Mouse (Mus musculus) adrenal gland, adult 8-10 months (tissue): ENCODE measurements around the gene Snap47. TPM values are rescaled to one million over a fixed set of nuclear protein-coding genes. Genes with fewer than 3 reads are reported as not detected.
"Not testable (repeated sequence)": the region's sequence is repeated elsewhere in the genome, so short reads cannot be mapped to it uniquely, and the experiment has no call there.

ENCODE experiments used
- DNase-seq: peaks from one replicate; pipeline ENCODE4 v3.0.0; 2022
- total RNA-seq, 4 experiments: library from RNA; stranded (reverse); gene quantifications; 2 replicates each; pipeline ENCODE4 v1.2.4; 2022

Snap47 gene
- total RNA-seq, 4 experiments from 2014 or later: 106 to 112 (median 108) TPM

DNA sequence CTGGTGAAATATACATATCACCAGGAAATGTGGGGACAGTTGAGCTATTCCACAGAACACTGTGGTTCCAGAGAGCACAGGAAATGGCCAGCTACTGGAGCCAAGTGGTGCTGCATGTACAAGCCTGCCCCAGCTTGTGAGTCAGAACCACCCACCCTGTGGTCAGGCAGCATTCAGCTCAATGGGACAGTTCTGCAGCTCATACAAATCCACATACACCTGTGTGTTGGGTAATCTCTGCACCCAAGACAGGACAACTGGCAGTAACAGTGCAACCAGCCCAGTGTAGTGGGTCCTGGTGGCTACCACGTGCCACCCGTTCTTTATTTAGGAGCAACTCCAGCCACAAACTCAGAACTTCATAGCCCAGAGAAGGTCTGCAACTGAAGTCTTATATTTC is 29.0 kb downstream of the Snap47 start:
- no peak for DNase-seq

DNA sequence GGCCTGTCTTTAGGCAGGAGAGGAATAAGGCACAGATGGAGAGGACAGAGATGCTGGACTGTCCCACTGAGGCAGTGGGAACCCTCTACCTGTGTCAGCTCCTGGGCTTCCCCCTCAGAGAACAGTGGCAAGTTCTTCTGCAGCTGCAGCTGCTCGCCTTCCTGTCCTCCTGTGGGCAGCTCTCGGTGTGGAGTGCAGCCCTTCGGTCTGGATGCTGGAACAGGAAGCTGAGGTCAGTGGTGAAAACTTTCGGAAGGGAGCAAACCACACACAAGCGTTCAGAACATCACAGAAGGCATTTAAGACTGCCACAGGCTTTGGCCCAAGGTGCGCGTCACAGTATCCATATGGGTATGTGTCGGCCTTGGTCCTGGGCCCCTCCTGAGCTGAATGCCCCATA is 29.6 kb downstream of the Snap47 start:
- no peak for DNase-seq

DNA sequence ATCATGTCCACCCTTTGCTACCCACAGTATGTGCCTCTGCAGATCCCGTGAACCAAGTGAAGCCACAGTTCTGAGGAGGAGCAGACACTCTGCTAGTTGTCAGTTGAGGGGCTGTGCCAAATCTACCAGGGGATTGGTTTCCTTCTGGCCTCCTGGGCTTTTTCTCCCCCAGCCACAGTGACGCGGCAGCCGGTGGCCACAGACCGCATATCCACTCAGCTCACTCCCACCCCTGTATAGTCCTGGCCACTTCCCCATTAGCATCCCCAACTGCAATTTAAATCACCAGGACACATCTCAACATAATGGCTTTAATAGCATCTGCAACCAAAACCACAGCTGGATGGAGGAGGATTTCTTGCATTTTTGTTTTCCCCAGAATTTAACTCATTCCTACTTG is 32.3 kb downstream of the Snap47 start:
- no peak for DNase-seq

DNA sequence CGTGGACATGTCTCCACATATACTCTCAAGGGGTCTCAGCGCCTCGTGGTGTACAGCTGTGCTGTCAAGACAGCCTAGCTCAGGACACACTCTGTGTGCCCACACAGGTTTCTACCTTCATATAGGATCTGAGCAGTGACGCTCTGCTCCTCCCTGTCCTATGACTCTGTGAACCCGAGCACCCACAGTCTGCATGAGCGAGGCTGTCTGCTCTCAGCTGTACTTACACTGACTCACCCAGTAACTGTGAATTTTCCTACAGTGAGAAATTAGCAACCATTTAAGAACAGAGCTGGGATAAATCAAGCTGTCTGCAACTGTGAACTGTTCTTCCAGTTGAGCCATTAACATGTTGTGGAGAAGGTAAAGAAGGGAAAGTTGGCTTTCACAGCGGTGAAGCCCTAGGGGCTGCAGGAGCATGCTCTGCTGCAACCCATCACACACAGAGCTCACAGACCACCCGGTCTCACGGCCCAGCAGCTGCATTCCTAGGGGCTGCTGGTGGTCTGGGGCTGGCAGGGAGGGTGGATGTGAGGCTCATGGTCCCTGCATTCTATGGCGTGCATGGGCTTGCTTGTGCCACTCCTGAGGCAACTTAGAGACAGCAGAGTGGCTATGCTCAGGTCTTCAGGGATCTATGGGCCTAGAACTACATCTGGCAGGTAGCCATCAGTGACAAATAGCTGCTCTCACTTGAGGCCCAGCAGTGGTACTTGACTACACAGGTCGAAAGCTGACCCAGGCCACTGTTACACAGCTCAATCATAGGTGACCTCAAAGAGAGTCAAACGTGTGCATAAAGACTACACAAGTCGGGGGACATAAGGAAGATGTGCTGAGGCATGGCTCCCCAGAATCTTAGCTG is 37.8 kb downstream of the Snap47 start:
- no peak for DNase-seq

DNA sequence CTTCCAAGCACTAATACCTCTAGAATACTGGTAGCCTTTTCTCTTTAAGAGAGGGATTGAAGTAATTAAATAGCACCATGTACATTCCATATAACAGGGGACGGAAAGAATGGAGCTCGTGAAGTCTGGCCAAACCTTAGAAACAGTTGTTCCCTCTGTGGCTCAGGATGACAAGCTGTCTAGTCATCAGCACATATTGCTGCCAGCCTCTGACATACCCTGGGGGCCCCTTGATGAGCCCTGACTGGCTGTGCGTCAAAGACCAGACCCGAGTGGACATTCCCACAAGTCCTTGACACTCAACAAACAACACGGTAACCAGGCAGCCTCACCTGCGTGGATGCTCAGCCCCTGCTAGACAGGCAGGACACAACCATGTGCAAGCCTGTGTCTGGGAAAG is 38.9 kb downstream of the Snap47 start:
- no peak for DNase-seq

DNA sequence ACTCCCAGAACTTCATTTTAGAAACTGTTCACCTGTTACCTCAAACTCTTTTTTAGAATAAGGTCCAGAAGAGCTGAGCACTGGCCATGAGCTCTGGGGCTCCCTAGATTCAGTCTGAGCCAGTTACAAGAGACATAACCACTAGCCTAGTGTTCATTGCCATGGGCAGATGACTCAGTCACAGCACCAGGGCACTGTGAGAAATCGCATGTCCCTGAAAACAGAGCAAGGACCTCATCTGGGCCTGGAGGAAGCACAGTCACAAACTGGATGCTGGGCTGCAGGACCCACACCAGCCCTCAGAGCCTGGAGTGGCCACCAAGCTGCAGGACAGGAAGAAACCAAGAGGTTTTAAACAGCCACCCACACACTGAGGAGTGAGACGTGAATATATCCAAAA is 40.1 kb downstream of the Snap47 start:
- peak; percentile 78 for DNase-seq

DNA sequence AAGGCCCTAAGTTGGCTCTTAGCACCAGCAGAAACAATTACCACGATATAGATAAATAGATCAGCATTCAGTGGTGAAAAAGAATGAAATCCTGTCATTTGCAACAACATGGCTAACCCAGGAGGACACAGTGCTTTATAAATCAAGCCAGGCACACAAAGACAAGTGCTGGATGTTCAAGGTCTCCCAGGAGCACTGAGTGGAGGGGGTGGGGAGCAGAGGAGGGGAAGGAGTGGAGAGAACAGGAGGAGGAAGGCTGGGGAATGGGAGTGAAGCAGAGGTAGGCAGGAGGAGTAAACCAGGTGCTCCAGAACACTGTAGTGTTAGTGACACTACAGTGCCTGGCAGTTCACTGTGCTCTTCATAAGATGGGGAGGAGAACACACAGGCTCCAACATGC is 45.2 kb downstream of the Snap47 start:
- no peak for DNase-seq

DNA sequence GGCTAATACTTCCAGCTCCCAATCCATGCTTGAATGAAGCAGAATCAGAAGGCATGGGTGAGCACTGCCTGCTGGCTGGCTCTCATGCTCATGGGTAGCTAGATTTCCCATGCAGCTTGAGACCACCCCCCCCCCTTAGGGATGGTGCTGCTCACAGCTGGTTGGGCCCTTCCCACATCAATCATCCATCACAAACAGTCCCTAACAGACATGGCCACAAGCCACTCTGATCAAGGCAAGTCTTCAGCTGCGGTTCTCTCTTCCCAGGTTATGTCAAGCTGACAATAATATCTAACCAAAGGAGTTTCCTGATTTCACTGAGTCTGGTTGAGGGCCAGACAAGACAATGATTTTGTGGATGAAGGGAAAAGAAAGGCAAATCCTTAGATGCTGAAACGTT is 50.1 kb downstream of the Snap47 start:
- no peak for DNase-seq

DNA sequence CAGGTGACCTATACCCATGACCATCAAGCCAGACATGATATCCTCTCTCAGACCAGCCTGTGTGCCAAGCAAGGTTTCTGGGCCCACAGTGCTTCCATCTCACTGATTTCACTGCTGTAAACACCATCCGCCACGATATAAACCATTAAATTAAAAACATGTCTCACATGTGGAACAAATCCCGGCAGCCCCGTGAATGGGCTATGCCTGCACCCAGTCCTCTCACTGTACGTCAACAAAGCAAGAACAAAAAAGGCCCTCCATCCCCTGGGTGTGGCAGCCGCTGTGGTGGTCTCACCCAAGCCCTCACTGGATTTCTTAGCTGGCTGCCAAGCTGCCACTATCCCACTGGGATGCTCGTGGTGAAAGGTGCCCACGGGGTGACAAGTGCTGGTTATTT is 51.2 kb downstream of the Snap47 start:
- no peak for DNase-seq

DNA sequence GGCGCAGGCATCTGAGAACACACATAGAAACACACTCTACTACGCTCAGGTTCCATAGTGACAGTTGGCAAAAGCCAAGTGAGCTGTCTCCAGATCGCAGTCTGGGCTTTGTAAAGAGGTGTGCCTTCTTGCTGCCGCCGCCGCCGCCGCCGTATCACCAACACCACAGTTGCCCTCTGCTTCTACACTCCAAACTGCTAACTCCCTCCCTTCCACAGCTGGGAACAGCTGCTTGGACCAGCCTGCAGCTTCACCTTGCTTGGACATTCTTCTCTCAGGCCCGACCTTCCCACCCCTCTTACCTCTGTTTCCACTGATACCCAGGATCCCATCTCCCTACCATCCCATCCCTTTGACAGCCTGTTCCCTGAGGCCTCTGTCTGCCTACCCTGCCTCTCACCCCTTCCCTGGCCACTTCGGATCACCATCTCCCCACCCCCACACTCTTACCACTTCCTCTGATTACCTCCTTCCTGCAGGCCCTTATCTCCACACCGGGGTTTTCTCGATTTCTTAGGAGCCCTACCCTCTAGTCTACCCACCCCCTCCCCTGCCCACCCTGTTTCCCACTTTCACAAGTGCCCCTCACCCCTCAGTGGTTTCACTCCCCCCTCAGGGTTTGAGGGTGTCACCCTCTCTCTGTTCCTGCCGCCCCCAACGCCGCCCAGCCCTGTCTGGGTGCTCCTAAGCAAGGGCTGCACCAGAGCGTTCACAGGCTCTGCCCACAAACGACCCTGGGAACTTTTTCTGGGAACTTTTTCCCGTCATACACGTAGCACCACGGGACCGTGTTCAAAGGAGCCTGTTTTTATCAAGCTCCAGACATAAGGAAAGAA is 53.2 kb downstream of the Snap47 start:
- no peak for DNase-seq

DNA sequence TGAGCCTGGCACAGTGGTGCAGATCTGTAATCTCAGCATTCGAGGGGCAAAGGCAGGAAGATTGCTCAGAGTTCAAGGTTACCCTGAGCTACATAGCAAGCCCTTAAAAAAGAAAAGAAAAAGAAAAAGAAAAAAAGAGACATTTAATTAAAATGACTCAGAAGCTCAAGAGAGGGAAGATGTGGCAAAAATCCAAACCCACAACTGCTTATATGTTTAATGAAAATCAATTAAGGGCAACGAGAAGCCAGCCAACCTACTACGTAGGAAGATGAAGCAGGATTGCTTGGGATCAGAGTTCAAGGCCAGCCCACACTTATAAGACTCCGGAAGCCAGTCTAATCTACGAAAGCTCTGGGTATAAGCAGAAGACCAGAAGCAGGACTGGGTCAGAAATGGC is 56.5 kb downstream of the Snap47 start:
- no peak for DNase-seq

DNA sequence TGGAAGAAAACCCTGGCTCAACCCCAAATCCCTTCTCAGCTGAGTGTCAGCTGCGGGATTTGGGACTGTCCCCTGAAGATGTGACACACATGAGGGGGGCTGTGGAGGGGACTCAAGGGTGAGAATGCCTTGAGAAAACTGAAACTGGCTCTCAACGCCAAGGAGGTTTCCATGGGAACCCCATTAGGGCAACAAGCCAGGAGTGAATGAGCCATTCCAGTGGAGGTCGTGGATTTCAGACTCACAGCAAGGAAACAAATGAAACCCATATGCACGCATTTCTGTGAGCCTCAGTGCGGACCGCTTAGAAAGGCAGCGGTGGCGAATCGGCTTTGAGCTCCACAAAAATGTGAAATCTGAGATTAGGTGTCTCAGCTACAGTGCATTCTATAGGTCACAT is 57.4 kb downstream of the Snap47 start:
- DNase-seq: peak; percentile 88

DNA sequence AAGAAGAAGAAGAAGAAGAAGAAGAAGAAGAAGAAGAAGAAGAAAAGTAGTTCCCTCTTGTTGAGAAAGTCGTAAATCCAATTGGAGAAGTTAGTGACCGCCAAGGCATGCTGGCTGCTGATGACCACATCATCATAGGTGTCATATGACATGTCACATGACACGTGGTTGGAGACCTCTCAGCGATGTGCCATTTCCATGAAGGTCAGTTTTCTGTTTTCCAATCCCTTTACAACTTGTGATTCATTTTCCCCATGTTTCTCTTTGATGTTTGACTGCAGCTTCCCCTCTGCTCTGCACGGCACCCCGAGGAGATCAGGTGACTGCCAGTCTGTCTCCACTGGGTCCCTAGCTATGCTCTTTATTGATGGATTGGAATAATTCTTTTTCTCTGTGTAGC is 58.7 kb downstream of the Snap47 start:
- peak; percentile 64 for DNase-seq

DNA sequence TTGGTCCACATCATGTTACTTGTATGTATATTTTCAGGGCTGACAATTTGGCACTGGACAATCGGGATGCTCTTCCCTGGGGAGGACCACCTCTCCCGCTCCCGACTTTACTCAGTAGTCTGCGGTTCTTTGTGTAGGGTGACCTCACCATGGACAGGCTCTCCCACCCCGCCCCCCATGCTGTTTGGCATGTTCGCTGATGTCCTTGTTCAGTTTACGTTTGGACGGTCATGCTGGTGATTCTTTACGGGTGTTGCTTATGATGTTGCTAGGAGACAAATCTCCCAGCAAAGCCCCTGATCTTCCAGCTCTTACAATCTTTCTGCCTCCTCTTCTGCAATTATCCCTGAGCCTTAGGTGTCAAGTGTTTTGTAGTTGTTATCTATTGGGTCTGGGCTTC is 60.5 kb downstream of the Snap47 start:
- no peak for DNase-seq

DNA sequence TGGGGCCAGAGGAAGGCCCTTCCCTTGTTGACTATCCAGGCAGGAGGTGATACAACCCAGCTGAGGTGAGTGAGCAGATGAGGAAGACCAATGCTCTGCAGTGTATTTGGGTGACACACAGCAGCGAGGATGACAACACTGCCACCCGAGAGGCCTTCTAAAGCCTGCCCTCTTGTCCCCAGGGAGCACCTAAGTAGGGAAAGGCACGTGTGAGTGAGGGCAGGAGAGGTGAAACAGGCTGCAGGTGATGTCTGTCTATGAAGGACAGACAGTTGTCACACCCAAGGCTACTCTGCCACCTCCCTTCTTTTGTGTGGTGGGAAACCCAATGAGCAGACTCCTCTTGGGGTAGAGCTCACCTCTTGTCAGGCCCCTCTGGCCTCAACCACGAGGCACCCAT is 61.4 kb downstream of the Snap47 start:
- no peak for DNase-seq

DNA sequence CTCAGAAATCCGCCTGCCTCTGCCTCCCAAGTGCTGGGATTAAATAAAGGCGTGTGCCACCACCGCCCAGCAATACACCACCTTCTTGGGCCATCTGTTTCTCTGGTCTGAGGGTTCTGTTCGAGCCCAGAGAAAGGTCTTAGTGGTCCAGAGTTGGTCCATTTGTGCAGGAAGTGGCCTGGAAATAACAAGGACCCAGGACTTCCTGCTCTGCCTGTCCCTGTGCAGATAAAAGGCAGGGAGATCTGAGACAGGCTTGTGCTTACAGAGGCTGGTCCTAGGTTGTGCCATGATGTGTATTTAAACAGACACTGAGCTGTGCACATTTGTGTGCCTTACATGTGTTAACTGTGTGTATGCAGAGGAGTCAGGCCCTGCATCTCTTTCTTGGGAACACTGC is 62.2 kb downstream of the Snap47 start:
- no peak for DNase-seq

DNA sequence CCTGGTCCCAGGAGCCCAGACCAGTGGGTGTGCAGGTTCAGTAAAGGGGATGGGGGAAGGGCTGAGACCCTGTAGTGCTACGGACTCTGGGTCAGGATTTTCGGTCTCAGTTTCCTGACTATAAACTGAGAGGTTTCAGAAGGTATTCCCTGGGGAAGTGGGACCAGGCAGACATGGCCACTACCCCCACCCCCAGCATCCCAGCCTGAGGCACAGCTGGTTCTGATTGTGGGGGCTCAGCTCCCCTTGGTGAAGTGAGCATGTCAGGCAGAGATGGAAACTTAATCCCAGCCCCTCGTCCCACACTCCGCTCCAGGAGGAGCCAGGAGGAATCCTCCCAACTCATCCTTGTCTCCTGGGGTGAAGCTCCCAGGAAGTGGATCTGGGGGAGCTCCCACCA is 63.5 kb downstream of the Snap47 start:
- DNase-seq: no peak

DNA sequence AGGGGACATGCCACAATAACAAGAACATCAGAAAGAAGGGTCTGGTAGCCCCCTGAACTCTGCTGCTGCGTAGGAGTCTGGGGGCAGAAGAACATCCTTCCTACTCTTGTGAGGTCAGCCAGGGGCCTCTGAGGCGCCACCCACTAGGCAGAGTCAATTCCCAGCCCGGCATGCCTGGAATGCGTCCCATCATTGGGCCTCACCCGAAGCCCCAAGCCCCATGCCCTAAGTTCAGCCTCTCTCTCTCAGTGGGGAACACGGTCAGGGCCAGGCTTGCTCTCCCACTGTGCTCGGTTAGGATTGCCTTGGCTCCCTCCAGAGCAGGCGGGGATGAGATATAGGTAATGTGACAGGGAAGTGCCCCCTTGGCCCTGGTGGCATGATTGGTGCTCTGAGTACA is 65.9 kb downstream of the Snap47 start:
- DNase-seq: no peak

DNA sequence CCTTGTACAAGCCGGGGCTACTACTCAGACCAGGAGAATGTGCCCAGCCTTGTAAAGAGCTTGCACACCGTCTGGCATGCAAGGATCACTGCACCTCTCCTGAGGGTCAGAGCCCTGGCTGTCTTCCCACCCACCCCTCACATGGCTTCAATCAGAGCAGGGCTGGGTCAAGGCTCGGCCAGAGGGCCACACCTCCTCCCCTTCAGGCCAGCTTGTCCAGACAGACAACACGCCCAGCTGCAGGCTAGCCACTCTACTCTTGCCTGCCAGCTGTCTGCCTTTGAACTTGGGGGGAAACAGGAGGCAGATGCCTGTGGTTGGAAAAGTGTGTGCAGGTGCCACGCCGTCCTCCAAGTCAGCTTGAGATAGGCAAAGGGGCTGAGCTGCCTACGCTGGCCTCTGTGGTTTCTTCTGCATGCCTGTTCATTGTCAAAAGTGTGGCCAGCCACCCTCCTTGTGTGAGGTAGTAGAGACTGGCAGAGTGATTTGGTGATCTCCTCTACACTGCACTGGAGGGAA is 66.5 kb downstream of the Snap47 start:
- peak; percentile 58 for DNase-seq

DNA sequence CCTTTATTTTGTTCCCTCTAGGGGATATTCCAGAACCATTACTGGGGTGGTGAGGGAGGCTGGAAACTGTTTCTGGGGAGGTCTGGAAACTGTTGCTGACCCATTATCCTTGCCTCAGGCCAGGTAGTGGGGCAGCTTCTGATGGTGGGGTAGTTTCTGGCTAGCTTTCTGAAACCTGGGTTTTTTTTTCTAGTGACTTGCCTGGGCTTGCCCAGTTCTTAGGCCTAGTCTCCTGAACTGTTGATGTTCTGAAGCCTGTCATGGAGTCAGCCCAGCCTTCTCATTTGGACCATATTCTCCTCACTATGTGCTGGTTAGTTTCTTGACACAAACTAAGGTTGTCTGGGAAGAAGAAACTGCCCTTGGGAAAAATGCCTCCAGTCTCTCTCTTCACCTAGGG is 71.4 kb downstream of the Snap47 start:
- no peak for DNase-seq

DNA sequence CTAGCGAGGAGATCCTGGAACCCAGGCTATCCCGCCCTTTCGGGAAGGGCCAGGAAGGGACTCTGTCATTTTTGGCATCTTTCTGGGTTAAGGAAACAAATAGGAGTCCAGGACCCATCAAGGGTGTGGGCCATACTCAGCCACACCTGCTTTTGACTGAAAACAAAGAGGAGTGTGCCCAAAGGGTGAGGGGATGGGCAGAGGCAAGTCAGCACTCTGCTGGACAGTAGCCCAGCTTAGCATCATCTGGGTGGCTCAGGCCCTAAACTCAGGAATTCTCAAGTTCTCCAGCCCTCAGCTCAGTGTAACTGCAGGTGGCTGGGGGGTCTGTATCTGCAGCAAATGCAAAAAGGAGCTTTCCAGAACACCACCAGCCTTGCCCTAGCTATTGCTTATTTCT is 73.0 kb downstream of the Snap47 start:
- DNase-seq: no peak

DNA sequence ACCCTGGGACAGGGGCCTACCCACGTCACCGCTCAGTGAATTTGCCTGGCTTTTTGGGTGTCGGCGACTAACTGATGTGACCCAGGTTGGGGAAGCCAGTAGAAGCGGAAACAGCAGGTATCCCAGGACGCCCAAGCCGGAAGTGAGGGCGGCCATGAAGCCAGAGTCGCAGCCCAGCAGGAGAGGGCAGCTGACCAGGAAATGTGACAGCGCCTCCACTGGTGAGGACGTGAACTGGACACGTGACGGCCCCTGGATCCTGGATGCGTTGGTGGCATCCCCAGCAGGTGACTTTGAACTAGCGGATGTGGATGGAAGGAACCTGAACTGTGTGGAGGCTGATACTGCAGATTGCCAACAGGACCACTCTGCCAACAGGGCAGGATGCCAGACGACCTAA is 75.5 kb downstream of the Snap47 start, which contains the start of gene Prss38:
Gene Prss38, minus strand, starts transcription at position 183 of the 400 bp plus-strand sequence.
- DNase-seq: no peak

DNA sequence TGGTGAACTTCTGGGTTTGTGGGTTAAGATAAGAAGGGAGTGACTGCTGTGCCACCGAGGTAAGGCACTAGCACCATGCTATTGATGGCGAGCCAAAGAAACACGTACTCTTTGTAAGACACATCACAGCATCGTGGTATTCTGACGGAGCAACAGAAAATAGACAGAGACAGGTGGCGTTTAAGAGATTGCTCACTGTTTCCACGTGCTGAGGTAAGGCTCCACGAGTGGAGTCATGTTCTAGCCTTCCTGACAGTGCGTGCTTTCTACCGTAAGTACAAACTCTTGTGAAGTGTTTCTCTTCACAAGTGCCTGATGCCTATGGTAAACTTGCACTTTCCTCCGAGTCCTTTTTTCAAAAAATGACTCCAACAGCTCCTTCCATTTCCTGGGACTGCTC is 81.1 kb downstream of the Snap47 start:
- DNase-seq: no peak

DNA sequence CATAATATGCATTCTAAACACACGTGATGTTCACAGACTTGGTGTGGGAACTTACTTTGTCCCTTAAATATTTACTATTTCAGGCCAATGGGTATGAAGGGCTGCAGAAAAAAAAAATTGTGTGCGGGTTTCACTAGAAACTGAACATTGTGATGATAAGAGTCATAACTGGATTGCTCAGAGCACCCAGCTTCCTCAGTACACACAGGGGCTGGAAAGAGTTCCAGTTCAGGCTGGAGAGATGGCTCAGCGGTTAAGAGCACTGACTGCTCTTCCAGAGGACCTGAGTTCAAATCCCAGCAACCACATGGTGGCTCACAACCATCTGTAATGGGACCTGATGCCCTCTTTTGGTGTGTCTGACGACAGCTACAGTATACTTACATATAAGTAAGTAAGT is 83.0 kb downstream of the Snap47 start:
- not testable (repeated sequence) for DNase-seq
